Mouse (Mus musculus): ENCODE data around the gene Fam234a. TPM values are rescaled to one million over a fixed set of nuclear protein-coding genes. Genes with fewer than 3 reads are reported as not detected.

The Fam234a gene
- 23.6 and 29.9 TPM in 2 replicates for polyA plus RNA-seq (2012; rRNA removed)

GRCm38 (mm10) chr17:26244101-26244841, at the start of gene Fam234a:
TSS of gene Fam234a (minus strand) at chr17:26244242.

GRCm38 (mm10) chr17:26252539-26253251, 8.7 kb upstream of the Fam234a start, which contains the start of gene Luc7l:
TSS of gene Luc7l (plus strand) at chr17:26252896.

GRCm38 (mm10) chr17:26207686-26208085, 36.4 kb downstream of the Fam234a start, which contains the start of gene Arhgdig:
TSS of gene Arhgdig (minus strand) at chr17:26207786.

GRCm38 (mm10) chr17:26202737-26203136, 41.3 kb downstream of the Fam234a start, which contains the start of gene Rgs11:
TSS of gene Rgs11 (plus strand) at chr17:26202951.

GRCm38 (mm10) chr17:26198892-26199291, 45.1 kb downstream of the Fam234a start, which contains the start of gene Pdia2:
TSS of gene Pdia2 (minus strand) at chr17:26199087.

Other genes starting within 250 kb of the Fam234a start
- 64.6 and 66.8 TPM in 2 replicates for gene Rab11fip3, start 174.7 kb downstream of the Fam234a start, polyA plus RNA-seq (2012; rRNA removed)
- gene Decr2, start 153.9 kb downstream of the Fam234a start, polyA plus RNA-seq (2012; rRNA removed): 24.3 and 26.7 TPM in 2 replicates
- gene Nme4, start 148.6 kb downstream of the Fam234a start, polyA plus RNA-seq (2012; rRNA removed): 55.0 and 61.3 TPM in 2 replicates
- gene Tmem8, start 130.9 kb downstream of the Fam234a start, polyA plus RNA-seq (2012; rRNA removed): 10.1 and 10.5 TPM in 2 replicates
- gene Mrpl28, start 120.7 kb downstream of the Fam234a start, polyA plus RNA-seq (2012; rRNA removed): 104 and 109 TPM in 2 replicates
- 32.0 and 32.3 TPM in 2 replicates for gene Axin1, start 105.6 kb downstream of the Fam234a start, polyA plus RNA-seq (2012; rRNA removed)
- 0.05 and 0.09 TPM in 2 replicates for gene Pdia2, start 45.2 kb downstream of the Fam234a start, polyA plus RNA-seq (2012; rRNA removed)
- 9.7 and 15.0 TPM in 2 replicates for gene Rgs11, start 41.3 kb downstream of the Fam234a start, polyA plus RNA-seq (2012; rRNA removed)
- gene Arhgdig, start 36.5 kb downstream of the Fam234a start, polyA plus RNA-seq (2012; rRNA removed): 29.0 and 41.3 TPM in 2 replicates
- 117 and 119 TPM in 2 replicates for gene Luc7l, start 8.7 kb upstream of the Fam234a start, polyA plus RNA-seq (2012; rRNA removed)
- 6.9 and 7.0 TPM in 2 replicates for gene Neurl1b, start 170.6 kb upstream of the Fam234a start, polyA plus RNA-seq (2012; rRNA removed)